Mouse (Mus musculus) kidney, adult 8-10 months (tissue): ENCODE measurements around the gene Ccn5.
A peak's percentile ranks its signal among the peaks of the same experiment; 100 is the strongest.

Source experiments
- DNase-seq, 2 experiments: peaks; one replicate each; pipeline ENCODE4 v3.0.0; 2022

Ccn5 gene

GRCm38 (mm10) chr2:163820607-163821006 is at the start of gene Ccn5:
Gene Ccn5 (plus strand): TSS chr2:163820861.
- DNase-seq: peak; percentile 34 to 58

GRCm38 (mm10) chr2:163776661-163777060 is 44.0 kb upstream of the Ccn5 start:
- no peak for DNase-seq

GRCm38 (mm10) chr2:163777061-163777460 is 43.6 kb upstream of the Ccn5 start:
- no peak for DNase-seq

- DNase-seq: no peak
Observed at GRCm38 (mm10) chr2:163778896-163779295, 41.8 kb upstream of the Ccn5 start.

GRCm38 (mm10) chr2:163783368-163783767 is 37.3 kb upstream of the Ccn5 start:
- no peak for DNase-seq

- no peak for DNase-seq
Observed at GRCm38 (mm10) chr2:163783901-163784300, 36.8 kb upstream of the Ccn5 start.

- no peak for DNase-seq
Observed at GRCm38 (mm10) chr2:163787086-163787485, 33.6 kb upstream of the Ccn5 start.

- DNase-seq: peak; percentile 27 to 58
Observed at GRCm38 (mm10) chr2:163787709-163788108, 33.0 kb upstream of the Ccn5 start.

- DNase-seq: peak; percentile 25 to 77
Observed at GRCm38 (mm10) chr2:163788484-163788883, 32.2 kb upstream of the Ccn5 start.

- DNase-seq: no peak
Observed at GRCm38 (mm10) chr2:163798411-163798810, 22.2 kb upstream of the Ccn5 start.

- DNase-seq: no peak
Observed at GRCm38 (mm10) chr2:163800832-163801231, 19.8 kb upstream of the Ccn5 start.

- no peak for DNase-seq
Observed at GRCm38 (mm10) chr2:163801406-163801805, 19.3 kb upstream of the Ccn5 start.

- DNase-seq: no peak
Observed at GRCm38 (mm10) chr2:163803838-163804237, 16.8 kb upstream of the Ccn5 start.

- DNase-seq: no peak
Observed at GRCm38 (mm10) chr2:163809166-163809565, 11.5 kb upstream of the Ccn5 start.

- DNase-seq: no peak
Observed at GRCm38 (mm10) chr2:163809704-163810103, 11.0 kb upstream of the Ccn5 start.

GRCm38 (mm10) chr2:163813077-163813476 is 7.6 kb upstream of the Ccn5 start:
- DNase-seq: no peak

GRCm38 (mm10) chr2:163814739-163815465 is 5.8 kb upstream of the Ccn5 start:
- DNase-seq: no peak

- DNase-seq: peak in 1 of 2 experiments; percentile 47
Observed at GRCm38 (mm10) chr2:163823248-163823647, 2.6 kb downstream of the Ccn5 start.

GRCm38 (mm10) chr2:163823771-163824170 is 3.1 kb downstream of the Ccn5 start:
- peak; percentile 14 to 25 for DNase-seq

GRCm38 (mm10) chr2:163825861-163826260 is 5.2 kb downstream of the Ccn5 start:
- no peak for DNase-seq

GRCm38 (mm10) chr2:163826494-163826893 is 5.8 kb downstream of the Ccn5 start:
- no peak for DNase-seq

- DNase-seq: no peak
Observed at GRCm38 (mm10) chr2:163831163-163831562, 10.5 kb downstream of the Ccn5 start.

GRCm38 (mm10) chr2:163838043-163838442 is 17.4 kb downstream of the Ccn5 start:
- DNase-seq: peak; percentile 55 to 77

GRCm38 (mm10) chr2:163839519-163839918 is 18.9 kb downstream of the Ccn5 start:
- DNase-seq: peak; percentile 21 to 47

GRCm38 (mm10) chr2:163842043-163842442 is 21.4 kb downstream of the Ccn5 start:
- DNase-seq: no peak
